Mouse (Mus musculus) forebrain, embryonic 11.5 days (tissue): ENCODE data around the gene Dpm3. TPM values are rescaled to one million over a fixed set of nuclear protein-coding genes. Genes with fewer than 3 reads are reported as not detected.
A peak's percentile ranks its signal among the peaks of the same experiment; 100 is the strongest.

Experiments
- ATAC-seq: fragments of 200-750 bp; cut with Nextera tagmentation; replicated peaks from 2 replicates; pipeline ENCODE4 v1.8.0; 2017; ENCODE audit warnings: moderate TSS enrichment; ENCODE audit not compliant: low FRiP score
- DNase-seq: peaks from one replicate; pipeline ENCODE4 v3.0.0-alpha.2; 2017; ENCODE audit warnings: low spot score
- H3K27ac ChIP-seq: fragments of 300-500 bp; sonication (generic); 2 replicates; pipeline ENCODE4 v1.5.1; 2014; ENCODE audit warnings: low read depth, low read length
- H3K27me3 ChIP-seq: fragments of 300-500 bp; sonication (generic); 2 replicates; pipeline ENCODE4 v1.6.1; 2014; ENCODE audit warnings: mild to moderate bottlenecking, low read length, mixed read lengths; ENCODE audit not compliant: control insufficient read depth, insufficient read depth
- H3K36me3 ChIP-seq: fragments of 300-500 bp; sonication (generic); 2 replicates; pipeline ENCODE4 v1.6.1; 2014; ENCODE audit warnings: mild to moderate bottlenecking, low read length, moderate library complexity, mixed read lengths; ENCODE audit not compliant: control insufficient read depth, insufficient read depth
- H3K4me1 ChIP-seq: fragments of 300-500 bp; sonication (generic); replicated peaks from 2 replicates; pipeline ENCODE4 v1.6.1; 2014; ENCODE audit warnings: low read length, mixed read lengths; ENCODE audit not compliant: control insufficient read depth, insufficient read depth
- H3K4me2 ChIP-seq: fragments of 300-500 bp; sonication (generic); 2 replicates; pipeline ENCODE4 v1.6.1; 2014; ENCODE audit warnings: low read depth, mild to moderate bottlenecking, low read length, moderate library complexity, mixed read lengths; ENCODE audit not compliant: severe bottlenecking
- H3K4me3 ChIP-seq: fragments of 300-500 bp; sonication (generic); 2 replicates; pipeline ENCODE4 v1.5.1; 2014; ENCODE audit warnings: low read depth, low read length
- H3K9ac ChIP-seq: fragments of 300-500 bp; sonication (generic); 2 replicates; pipeline ENCODE4 v1.6.1; 2014; ENCODE audit warnings: low read length
- H3K9me3 ChIP-seq: fragments of 300-500 bp; sonication (generic); 2 replicates; pipeline ENCODE4 v1.6.1; 2016; ENCODE audit warnings: low read length, mixed read lengths; ENCODE audit not compliant: control insufficient read depth
- WGBS: fragments of 180-500 bp; shearing (Covaris S2); extraction: QIAGEN DNeasy Blood & Tissue Kit; methylation state at CpG from one replicate; pipeline ENCODE4 v1.1.7; 2014; 5-methylcytosine and 5-hydroxymethylcytosine counted together
- polyA plus RNA-seq: library from polyadenylated mRNA; unstranded; fragments of >200 nt; fragmentation: Nextera tagmentation; extraction: Ambion mirVana; gene quantifications from 2 replicates; pipeline ENCODE4 v1.2.1, GENCODE M21; 2014

The Dpm3 gene
- polyA plus RNA-seq, 1 experiment from 2014 or later = 79.0 TPM

DNA sequence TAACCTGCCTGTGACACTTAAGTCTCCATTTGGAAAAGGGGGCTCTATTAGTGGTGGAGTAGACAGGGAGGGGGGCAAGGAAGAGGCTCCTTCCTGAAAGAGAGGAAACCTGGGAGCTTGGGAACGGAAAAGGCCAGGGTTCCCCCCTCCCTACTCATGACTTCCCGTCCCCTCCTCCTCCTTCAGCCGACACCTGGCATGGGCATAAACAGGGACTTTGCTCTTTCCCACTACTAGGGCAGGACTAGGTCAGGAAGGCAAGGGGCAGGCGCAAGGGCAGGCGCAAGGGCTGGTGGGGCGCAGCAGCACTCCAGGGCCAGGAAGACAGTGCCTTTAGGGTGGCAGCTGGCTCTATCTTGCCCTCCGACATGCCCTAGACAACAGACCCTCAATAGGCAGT, 18.9 kb downstream of the Dpm3 start:
- Histone ChIP-seq H3K9me3 (no peaks in the 10 kb centered on the region), H3K4me1 (peaks cover 17% of the 10 kb centered on the region), H3K9ac (no peak overlapping the region), H3K27me3 (peaks cover 30% of the 10 kb centered on the region), H3K27ac (no peak overlapping the region), H3K36me3 (no peaks in the 10 kb centered on the region), H3K4me2 (0 out of 2 replicates have a peak overlapping the region, but pooled peaks have one; percentile 15), H3K4me3 (no peak overlapping the region)
- WGBS = 67% methylated on average over 7 of the region's 7 CpGs
- ATAC-seq (no peak), DNase-seq (no peak)

GRCm38 (mm10) chr3:89278643-89279042, 19.5 kb downstream of the Dpm3 start:
- Histone ChIP-seq H3K9me3 (no peaks in the 10 kb centered on the region), H3K27me3 (peaks cover 30% of the 10 kb centered on the region), H3K4me1 (peaks cover 17% of the 10 kb centered on the region), H3K36me3 (no peaks in the 10 kb centered on the region), H3K27ac (no peak overlapping the region), H3K9ac (no peak overlapping the region; the same call in 1 of the 2 replicates), H3K4me3 (peak overlapping the region; percentile 36), H3K4me2 (peak overlapping the region; percentile 90)
- ATAC-seq (no peak), DNase-seq (no peak)
- WGBS = 20% methylated on average over 8 of the region's 8 CpGs

GRCm38 (mm10) chr3:89279153-89279890, 20.2 kb downstream of the Dpm3 start:
- Histone ChIP-seq H3K9ac (peak overlapping the region; percentile 56), H3K27me3 (peaks cover 30% of the 10 kb centered on the region), H3K27ac (no peak overlapping the region), H3K36me3 (no peaks in the 10 kb centered on the region), H3K4me3 (peak overlapping the region; percentile 36), H3K4me1 (peaks cover 17% of the 10 kb centered on the region), H3K9me3 (no peaks in the 10 kb centered on the region), H3K4me2 (peak overlapping the region; percentile 90)
- DNase-seq (peak; percentile 90), ATAC-seq (peak; percentile 66)
- 3% methylated on average over 35 of the region's 35 CpGs for WGBS

DNA sequence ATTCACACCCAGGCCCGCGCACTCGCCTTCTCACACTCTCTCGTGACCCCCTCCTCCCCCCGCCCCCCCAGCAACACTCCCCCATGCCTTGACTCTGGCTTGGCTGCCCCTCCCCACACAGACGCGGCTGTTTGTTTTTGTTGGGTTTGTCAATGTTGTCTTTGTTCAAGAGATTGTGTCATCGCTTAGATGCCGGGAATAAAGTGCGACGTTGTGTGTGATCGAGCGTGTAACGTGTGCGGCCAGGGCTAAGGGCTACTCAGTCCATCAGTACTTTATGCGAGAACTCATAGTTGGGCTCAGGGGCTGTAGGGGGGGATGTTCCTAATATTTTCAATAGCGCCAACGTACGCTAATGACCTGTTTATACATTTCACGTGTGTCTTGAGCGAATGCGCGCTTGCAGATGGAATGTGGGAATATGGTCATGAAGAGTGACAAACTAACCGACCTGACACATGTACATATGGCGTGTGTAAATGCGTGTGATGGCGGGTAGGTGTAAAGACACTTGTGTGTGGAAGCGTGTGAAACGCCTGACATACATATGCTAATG, 21.0 kb downstream of the Dpm3 start:
- no peaks in the 10 kb centered on the region for H3K36me3 ChIP-seq
- no peak overlapping the region for H3K27ac ChIP-seq
- peaks cover 30% of the 10 kb centered on the region for H3K27me3 ChIP-seq
- DNase-seq (peak; percentile 70), ATAC-seq (peak; percentile 26)
- WGBS = under 1% methylated on average over 28 of the region's 29 CpGs
- H3K4me1 ChIP-seq = peaks cover 17% of the 10 kb centered on the region
- H3K9me3 ChIP-seq = no peaks in the 10 kb centered on the region
- H3K9ac ChIP-seq = peak overlapping the region; percentile 56
- peak overlapping the region; percentile 90 for H3K4me2 ChIP-seq
- H3K4me3 ChIP-seq = peak overlapping the region; percentile 36

DNA sequence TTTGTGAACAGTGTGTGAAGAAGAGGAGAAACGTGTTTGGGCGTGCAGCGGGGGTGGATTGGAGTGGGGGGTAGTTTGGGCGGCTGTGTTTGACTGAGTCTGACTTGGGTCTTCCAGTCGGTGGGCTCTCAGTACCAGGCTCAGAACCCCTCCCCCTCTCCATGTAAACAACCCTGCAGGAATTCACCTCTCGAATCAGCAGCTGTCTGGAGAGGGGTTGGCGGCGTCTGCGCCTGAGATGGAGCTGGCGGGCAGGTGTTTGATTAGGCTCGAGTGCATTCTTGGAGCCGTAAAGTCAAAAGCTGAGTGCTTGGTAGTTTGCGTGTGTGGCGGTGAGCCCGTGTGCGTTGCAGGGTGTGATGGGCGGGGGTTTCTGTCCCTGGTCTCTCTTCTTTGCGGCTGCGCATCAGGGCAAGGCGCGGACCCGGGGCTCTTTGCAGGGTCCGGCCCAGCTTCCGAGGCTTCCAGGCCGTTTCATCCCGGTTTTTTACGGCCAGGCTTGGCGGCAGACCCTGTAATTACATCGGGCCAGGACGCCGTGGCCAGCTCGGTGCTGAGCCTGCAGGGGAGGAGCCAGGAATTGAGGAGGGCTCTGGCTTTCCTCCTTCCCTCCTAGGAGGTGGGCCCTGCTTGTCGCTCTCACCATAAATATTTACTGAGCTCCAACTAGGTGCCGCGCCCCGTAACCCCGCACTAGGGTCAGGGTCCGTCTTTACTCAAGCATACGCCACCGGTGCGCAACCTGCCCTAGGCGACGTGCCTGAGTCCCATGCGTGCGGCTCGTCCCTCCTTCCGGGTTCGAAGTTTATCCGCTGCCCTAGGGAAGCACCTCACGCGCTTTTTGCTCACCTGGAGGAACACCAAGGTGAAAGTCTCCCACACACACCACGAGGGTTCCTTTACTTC, 21.7 kb downstream of the Dpm3 start, which contains the start of gene Efna1:
Gene Efna1 (minus strand): TSS at position 537 of the 906 bp plus-strand sequence.
- Histone ChIP-seq H3K36me3 (no peaks in the 10 kb centered on the region), H3K4me3 (peak within 1 kb of the TSS; percentile 36), H3K4me2 (peak within 1 kb of the TSS; percentile 90), H3K27ac (no peak within 1 kb of the TSS), H3K4me1 (peaks cover 17% of the 10 kb centered on the region), H3K9ac (peak within 1 kb of the TSS; percentile 59), H3K27me3 (peaks cover 30% of the 10 kb centered on the region), H3K9me3 (no peaks in the 10 kb centered on the region)
- WGBS = under 1% methylated on average over 52 of the region's 52 CpGs
- peak; percentile 33 for ATAC-seq
- peak; percentile 73 for DNase-seq

GRCm38 (mm10) chr3:89281579-89282290, 22.6 kb downstream of the Dpm3 start:
- Histone ChIP-seq H3K4me2 (peak overlapping the region; percentile 90), H3K9me3 (no peaks in the 10 kb centered on the region), H3K27me3 (peaks cover 28% of the 10 kb centered on the region), H3K27ac (no peak overlapping the region), H3K4me1 (peaks cover 17% of the 10 kb centered on the region), H3K9ac (peak overlapping the region; percentile 59; the same call in 1 of the 2 replicates), H3K36me3 (no peaks in the 10 kb centered on the region), H3K4me3 (peak overlapping the region; percentile 36)
- ATAC-seq (0 out of 2 replicates have a peak, but pooled peaks have one; percentile 32), DNase-seq (peak; percentile 90)
- 10% methylated on average over 20 of the region's 20 CpGs for WGBS

GRCm38 (mm10) chr3:89282291-89282643, 23.1 kb downstream of the Dpm3 start:
- peaks cover 17% of the 10 kb centered on the region for H3K4me1 ChIP-seq
- no peaks in the 10 kb centered on the region for H3K36me3 ChIP-seq
- H3K4me3 ChIP-seq = no peak overlapping the region
- WGBS = 26% methylated on average over 4 of the region's 4 CpGs
- H3K4me2 ChIP-seq = no peak overlapping the region
- no peak overlapping the region for H3K9ac ChIP-seq
- peaks cover 28% of the 10 kb centered on the region for H3K27me3 ChIP-seq
- H3K27ac ChIP-seq = no peak overlapping the region
- no peaks in the 10 kb centered on the region for H3K9me3 ChIP-seq
- ATAC-seq (no peak), DNase-seq (no peak)

GRCm38 (mm10) chr3:89284261-89284660, 25.1 kb downstream of the Dpm3 start:
- H3K27ac ChIP-seq = no peak overlapping the region
- peaks cover 14% of the 10 kb centered on the region for H3K4me1 ChIP-seq
- H3K36me3 ChIP-seq = no peaks in the 10 kb centered on the region
- no peak for ATAC-seq
- H3K9me3 ChIP-seq = no peaks in the 10 kb centered on the region
- no peak overlapping the region for H3K4me3 ChIP-seq
- no peak overlapping the region for H3K4me2 ChIP-seq
- H3K27me3 ChIP-seq = peaks cover 16% of the 10 kb centered on the region
- WGBS = 91% methylated on average over 3 of the region's 3 CpGs
- no peak for DNase-seq
- H3K9ac ChIP-seq = no peak overlapping the region
